Mouse (Mus musculus): ENCODE measurements around the gene Epb41l4b.

GRCm38 (mm10) chr4:56946641-56947640, 196.3 kb downstream of the Epb41l4b start, which contains the start of gene Tmem245:
- TF ChIP-seq CTCF (IDR thresholded peaks at IDR 0.05; ENCODE audit: low read depth) (no peak), EP300 (IDR thresholded peaks at IDR 0.05; ENCODE audit: low read depth) (no peak)
